Mouse (Mus musculus) thymus, postnatal 36 days (tissue): Measurements from ENCODE around the gene Sh3bgrl2.

ENCODE experiments used
- DNase-seq, 2 experiments: peaks; one replicate each; pipeline ENCODE4 v3.0.0; 2022; ENCODE audit warnings: mixed read lengths in 2 of 2

Sh3bgrl2 gene

DNA sequence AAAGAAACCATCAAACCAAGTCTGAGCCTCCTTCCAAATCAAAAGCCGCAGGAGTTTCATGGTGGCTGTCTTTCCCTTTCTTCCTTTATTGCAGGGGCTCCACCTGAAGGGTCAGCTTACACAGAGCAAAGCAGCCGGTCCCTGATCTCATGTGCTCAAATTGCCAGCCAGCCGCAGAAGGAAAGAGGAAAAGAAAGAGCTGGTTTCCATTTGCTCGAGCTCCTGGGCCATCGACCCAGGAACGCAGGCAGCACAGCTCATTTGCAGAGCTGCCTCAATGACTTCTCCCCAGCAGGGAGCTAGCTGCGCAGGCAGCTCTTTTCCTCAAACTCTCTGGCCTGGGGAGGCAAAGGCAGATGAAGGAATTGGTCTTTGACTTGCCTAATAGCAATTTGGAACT is 87.9 kb downstream of the Sh3bgrl2 start:
- no peak for DNase-seq

GRCm38 (mm10) chr9:83643139-83643538 is 95.0 kb downstream of the Sh3bgrl2 start:
- no peak for DNase-seq

- DNase-seq = no peak
Observed at GRCm38 (mm10) chr9:83643833-83644232, 95.7 kb downstream of the Sh3bgrl2 start.

GRCm38 (mm10) chr9:83646215-83646614 is 98.1 kb downstream of the Sh3bgrl2 start:
- no peak for DNase-seq

- no peak for DNase-seq
Observed at GRCm38 (mm10) chr9:83646691-83647090, 98.6 kb downstream of the Sh3bgrl2 start.

GRCm38 (mm10) chr9:83647919-83648705 is 100.0 kb downstream of the Sh3bgrl2 start:
- DNase-seq = no peak

GRCm38 (mm10) chr9:83648733-83649132 is 100.6 kb downstream of the Sh3bgrl2 start:
- no peak for DNase-seq

DNA sequence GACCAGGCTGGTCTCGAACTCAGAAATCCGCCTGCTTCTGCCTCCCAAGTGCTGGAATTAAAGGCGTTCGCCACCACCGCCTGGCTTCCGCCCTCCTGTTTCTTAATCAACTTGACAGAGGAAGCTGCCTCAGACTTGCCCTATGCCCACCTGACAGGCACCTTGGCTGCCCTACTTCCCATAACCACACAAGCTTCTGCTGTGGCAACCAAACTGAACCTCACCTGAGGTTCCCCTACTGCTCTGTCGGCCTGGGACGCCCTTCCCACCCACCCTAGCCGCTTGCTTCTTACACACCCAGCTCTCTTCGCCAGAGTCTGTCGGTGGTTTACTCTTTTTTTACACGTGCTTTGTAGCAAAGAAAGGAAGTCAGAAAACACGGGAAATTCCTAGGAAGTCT is 103.9 kb downstream of the Sh3bgrl2 start:
- DNase-seq = no peak

GRCm38 (mm10) chr9:83652590-83653172 is 104.6 kb downstream of the Sh3bgrl2 start:
- no peak for DNase-seq

DNA sequence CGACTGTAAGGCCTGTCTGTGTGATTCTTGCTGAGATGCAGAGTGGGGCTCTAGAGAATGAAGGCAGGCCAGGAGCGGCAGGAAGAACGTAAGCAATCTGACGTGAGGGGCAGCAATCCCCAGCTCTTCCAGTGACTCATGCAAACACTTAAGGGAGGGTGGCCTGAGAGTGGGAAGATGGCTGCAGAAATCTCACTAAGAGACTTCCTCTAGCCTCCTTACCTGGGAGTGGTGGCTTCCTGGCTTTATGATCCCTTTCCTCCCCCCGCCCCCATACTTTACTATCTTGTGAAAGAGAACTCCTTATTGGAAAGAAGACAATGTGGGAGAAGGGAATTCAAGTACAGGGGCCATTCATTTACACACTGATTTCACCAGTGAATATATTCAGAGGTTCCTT is 106.5 kb downstream of the Sh3bgrl2 start:
- no peak for DNase-seq

GRCm38 (mm10) chr9:83656960-83657651 is 109.0 kb downstream of the Sh3bgrl2 start:
- DNase-seq = no peak

DNA sequence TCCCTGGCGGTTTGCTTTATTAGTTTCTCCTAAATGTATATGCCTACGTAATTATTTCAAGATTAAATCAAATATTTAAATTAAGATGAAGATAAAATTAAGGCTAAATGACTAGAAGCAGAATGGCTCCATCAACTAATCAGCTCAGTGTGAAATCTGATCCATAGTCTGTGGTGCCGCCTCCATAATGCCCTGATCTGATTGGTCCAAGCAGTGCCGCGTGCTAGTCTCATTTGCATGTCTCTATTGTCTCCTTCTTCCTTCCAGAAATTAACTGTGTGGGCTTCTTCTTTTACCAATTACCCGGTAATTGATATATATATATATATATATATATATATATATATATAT is 109.5 kb downstream of the Sh3bgrl2 start:
- no peak for DNase-seq

- DNase-seq = no peak
Observed at GRCm38 (mm10) chr9:83659081-83659480, 111.0 kb downstream of the Sh3bgrl2 start.

- DNase-seq = no peak
Observed at GRCm38 (mm10) chr9:83661811-83662210, 113.7 kb downstream of the Sh3bgrl2 start.

DNA sequence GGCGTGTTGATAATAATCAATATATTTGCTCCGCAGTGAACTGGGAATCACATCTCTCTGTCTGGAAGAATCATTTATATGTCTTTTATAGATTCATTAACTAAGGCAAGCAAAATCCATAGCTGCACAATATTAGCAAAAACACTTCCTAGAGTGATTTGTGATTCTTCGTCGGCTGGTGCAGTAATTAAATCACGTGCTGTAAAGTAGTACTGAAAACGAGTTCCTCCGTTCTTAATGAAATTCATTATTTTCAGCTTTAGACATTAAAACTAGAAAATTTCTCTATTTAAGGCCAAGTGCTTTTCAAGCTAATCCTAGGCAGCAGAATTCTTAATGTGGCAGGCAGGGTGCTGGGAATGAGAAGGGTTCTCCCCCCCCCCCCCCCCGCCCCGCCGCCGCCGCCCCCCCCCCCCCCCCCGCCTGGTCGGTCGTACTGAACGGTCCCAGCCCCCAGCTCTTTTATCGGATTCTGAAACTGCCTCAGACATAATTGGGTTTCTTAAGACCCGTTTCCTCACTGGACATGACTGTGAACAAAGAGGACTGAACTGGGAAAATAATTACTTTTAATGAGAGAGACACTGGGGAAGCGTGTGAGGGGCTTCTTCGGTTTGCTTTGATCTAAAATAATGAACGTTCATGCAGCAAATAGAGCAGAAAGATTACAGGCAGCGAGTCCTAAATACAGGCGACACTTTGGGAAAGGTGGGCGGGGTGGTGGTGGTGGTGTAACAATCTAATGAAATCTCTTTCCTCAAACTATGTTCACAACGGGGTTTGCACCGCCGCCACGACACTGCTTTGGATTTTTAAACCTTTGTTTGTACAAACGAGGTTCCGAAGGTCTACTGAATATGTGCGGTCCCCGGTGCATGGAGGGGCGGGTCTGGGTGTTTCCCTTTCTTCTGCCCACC is 116.1 kb downstream of the Sh3bgrl2 start:
- no peak for DNase-seq

GRCm38 (mm10) chr9:83664951-83665350 is 116.8 kb downstream of the Sh3bgrl2 start:
- DNase-seq = no peak

GRCm38 (mm10) chr9:83667031-83667430 is 118.9 kb downstream of the Sh3bgrl2 start:
- no peak for DNase-seq

- DNase-seq = no peak
Observed at GRCm38 (mm10) chr9:83679626-83680025, 131.5 kb downstream of the Sh3bgrl2 start.

GRCm38 (mm10) chr9:83681661-83682655 is 133.8 kb downstream of the Sh3bgrl2 start:
- DNase-seq = no peak

DNA sequence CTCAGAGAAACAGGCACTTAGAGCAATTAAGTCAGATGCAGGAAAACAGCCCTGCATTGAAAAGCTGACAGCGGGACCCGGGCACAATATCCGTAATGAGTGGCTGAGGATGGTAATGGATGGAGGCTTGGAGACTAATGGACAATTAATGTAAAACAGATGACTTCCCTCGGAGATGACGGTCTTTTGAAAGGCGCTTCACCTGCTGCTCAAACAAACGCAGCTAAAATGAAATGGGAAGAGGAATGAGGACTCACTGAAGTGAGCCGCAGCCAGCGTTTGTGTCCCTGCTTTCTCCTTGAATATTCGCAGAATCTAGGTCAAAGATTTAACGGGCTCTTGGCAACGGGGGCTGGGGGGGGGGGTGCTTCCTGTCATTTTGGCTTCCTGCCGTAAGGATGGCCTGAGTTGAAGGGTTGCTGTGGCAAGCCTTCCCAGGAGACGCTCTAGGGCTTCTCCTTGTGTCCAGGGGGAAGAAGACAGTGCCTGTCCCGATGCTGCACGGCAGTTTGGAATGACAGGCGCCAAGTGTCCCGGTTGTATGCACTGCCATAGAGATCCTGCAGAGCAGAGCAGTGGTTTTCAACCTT is 138.5 kb downstream of the Sh3bgrl2 start:
- DNase-seq = no peak

DNA sequence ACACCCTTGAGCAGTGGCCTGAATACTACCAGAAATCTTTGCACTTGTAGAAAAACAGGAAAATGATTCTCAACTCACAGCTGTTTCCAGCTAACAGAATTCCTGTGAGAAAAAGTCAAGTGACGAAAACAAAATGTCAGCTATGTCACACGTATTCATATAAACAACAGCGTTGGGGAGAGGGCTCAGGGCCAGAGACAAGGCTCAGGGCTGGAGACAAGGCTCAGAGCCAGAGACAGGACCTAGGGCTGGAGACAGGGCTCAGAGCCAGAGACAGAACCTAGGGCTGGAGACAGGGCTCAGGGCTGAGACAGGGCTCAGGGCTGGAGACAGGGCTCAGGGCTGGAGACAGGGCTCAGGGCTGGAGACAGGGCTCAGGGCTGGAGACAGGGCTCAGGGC is 139.8 kb downstream of the Sh3bgrl2 start:
- DNase-seq = no peak
